Mouse (Mus musculus): Measurements from ENCODE around the gene D430019H16Rik. TPM values are rescaled to one million over a fixed set of nuclear protein-coding genes. Genes with fewer than 3 reads are reported as not detected.

Gene D430019H16Rik
- polyA plus RNA-seq, 1 experiment from 2014 or later, result 1.4 TPM

DNA sequence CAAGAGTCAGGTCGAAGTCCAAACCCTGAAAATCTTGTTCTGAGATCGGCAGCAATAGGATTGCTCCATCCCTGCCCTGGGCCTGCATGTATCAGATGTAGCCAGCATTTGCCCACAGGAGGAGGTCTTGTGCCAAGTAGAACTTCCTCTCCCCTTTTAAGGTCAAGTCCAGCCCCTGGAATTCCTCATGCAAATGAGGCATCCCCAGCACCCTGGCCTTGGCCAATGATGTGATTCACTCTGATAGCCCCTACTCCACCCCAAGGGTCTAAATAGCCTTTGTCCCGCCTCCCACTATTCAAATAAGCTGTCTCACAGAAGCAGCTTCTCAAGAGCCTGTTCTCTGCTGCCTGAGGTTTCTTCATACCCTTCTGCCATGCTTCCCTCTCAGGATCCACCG is 81.2 kb downstream of the D430019H16Rik start:
- Histone ChIP-seq H3K4me3 (ENCODE audit: low read depth, low read length) (no peak overlapping the region), H3K27me3 (ENCODE audit: control insufficient read depth, insufficient read depth, low read length) (no peaks in the 10 kb centered on the region; the same call in 1 of the 2 replicates), H3K4me2 (no peak overlapping the region), H3K9ac (ENCODE audit: low read depth, low read length) (no peak overlapping the region), H3K9me3 (replicated peaks; ENCODE audit: control insufficient read depth, low read length) (no peaks in the 10 kb centered on the region; the same call in 1 of the 2 replicates), H3K4me1 (ENCODE audit: control insufficient read depth, insufficient read depth, low read length) (peaks cover 6% of the 10 kb centered on the region; the same call in 1 of the 2 replicates), H3K36me3 (ENCODE audit: control insufficient read depth, insufficient read depth, low read length) (no peaks in the 10 kb centered on the region), H3K27ac (ENCODE audit: low read depth, low read length) (no peak overlapping the region)
- ATAC-seq (replicated peaks; ENCODE audit: insufficient number of reproducible peaks, low FRiP score, low TSS enrichment), result no peak
- WGBS (ENCODE audit: insufficient replicate concordance), result 78% methylated on average over 4 of the region's 4 CpGs

DNA sequence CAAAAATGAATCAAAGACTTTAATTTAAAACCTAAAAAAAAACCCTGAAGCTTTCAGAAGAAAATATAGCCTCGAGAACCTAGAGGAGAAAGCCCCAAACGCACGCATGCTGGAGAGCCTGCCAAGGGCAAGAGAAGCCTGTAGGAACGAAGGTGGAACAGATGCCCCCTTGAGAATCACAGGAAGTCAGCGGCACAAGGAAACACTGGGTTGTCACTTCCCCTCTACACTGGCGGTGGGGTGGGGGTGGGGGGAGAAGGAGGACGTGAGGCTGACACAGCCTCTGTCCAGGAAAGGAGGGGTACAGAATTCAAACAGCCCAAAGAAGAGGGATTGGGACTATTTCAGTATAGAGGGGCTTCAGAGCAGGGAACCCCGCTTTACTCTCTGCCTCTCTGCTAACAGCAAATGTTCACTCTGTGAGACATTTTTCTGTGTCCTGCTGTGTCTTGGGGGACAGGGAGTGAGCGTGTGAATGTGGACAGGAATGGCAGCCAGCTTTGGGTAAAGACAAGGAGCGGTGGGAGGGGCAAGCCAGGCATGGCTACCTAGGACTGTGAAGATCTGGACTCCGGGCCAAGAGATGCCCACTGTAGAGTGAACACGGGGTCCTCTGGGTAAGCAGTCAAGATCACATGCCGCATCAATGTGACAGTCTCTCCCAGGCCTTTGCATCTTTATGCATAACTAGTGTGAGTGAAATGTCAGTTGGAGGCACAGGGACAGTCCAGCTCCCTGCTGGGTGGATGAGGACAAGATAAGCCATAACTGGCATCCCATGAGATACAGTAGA is 82.5 kb downstream of the D430019H16Rik start:
- ATAC-seq (replicated peaks; ENCODE audit: insufficient number of reproducible peaks, low FRiP score, low TSS enrichment), result no peak
- Histone ChIP-seq H3K4me2 (no peak overlapping the region), H3K9ac (ENCODE audit: low read depth, low read length) (no peak overlapping the region), H3K27me3 (ENCODE audit: control insufficient read depth, insufficient read depth, low read length) (no peaks in the 10 kb centered on the region; the same call in 1 of the 2 replicates), H3K36me3 (ENCODE audit: control insufficient read depth, insufficient read depth, low read length) (no peaks in the 10 kb centered on the region), H3K27ac (ENCODE audit: low read depth, low read length) (no peak overlapping the region), H3K4me3 (ENCODE audit: low read depth, low read length) (no peak overlapping the region), H3K9me3 (replicated peaks; ENCODE audit: control insufficient read depth, low read length) (no peaks in the 10 kb centered on the region; the same call in 1 of the 2 replicates), H3K4me1 (ENCODE audit: control insufficient read depth, insufficient read depth, low read length) (peaks cover 6% of the 10 kb centered on the region; the same call in 1 of the 2 replicates)
- 65% methylated on average over 13 of the region's 13 CpGs for WGBS (ENCODE audit: insufficient replicate concordance)

DNA sequence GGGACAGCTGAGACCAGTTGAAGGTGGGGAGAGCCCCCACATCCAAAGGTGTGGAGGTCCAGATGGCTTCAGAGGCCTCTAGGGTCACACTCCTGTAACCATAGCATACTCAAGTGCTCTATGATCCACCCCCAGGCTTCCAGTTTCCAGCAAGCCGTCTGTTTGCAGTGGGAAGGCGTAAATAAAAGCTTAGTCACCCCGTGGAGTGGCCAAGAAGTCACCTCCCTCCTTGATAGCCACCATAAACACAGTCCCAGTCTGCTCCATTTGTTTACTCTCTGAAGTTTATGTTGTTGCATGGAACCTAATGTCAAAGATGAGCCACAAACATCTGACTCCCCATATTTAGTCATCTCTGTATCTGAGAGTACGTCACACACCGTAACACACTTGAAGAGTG is 83.5 kb downstream of the D430019H16Rik start:
- Histone ChIP-seq H3K27ac (ENCODE audit: low read depth, low read length) (no peak overlapping the region), H3K9ac (ENCODE audit: low read depth, low read length) (no peak overlapping the region), H3K4me1 (ENCODE audit: control insufficient read depth, insufficient read depth, low read length) (peaks cover 6% of the 10 kb centered on the region; the same call in 1 of the 2 replicates), H3K9me3 (replicated peaks; ENCODE audit: control insufficient read depth, low read length) (no peaks in the 10 kb centered on the region; the same call in 1 of the 2 replicates), H3K4me3 (ENCODE audit: low read depth, low read length) (no peak overlapping the region), H3K4me2 (no peak overlapping the region), H3K36me3 (ENCODE audit: control insufficient read depth, insufficient read depth, low read length) (no peaks in the 10 kb centered on the region), H3K27me3 (ENCODE audit: control insufficient read depth, insufficient read depth, low read length) (no peaks in the 10 kb centered on the region; the same call in 1 of the 2 replicates)
- WGBS (ENCODE audit: insufficient replicate concordance), result 64% methylated on average over 5 of the region's 5 CpGs
- ATAC-seq (replicated peaks; ENCODE audit: insufficient number of reproducible peaks, low FRiP score, low TSS enrichment), result no peak

DNA sequence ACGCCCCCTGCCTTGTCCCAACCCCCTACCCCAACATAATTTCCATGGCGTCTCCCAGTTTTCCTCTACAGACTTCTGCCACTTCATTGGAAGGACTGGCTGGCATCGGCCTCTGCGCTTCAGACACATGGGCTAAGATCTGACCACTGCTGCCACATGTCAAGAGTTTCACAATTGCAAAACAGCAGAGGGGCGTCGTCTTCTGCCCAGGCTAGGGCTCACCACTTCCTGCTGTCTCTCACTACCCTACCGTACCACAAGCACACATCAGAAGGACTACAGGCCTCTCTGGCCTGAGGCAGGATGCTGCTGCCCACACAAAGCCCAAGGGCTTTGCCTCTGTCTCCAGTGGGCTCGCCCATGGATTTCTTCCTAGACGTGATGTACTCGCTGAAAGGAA is 86.0 kb downstream of the D430019H16Rik start:
- H3K9me3 ChIP-seq (replicated peaks; ENCODE audit: control insufficient read depth, low read length), result no peaks in the 10 kb centered on the region; the same call in 1 of the 2 replicates
- no peak overlapping the region for H3K4me2 ChIP-seq
- H3K4me1 ChIP-seq (ENCODE audit: control insufficient read depth, insufficient read depth, low read length), result peaks cover 7% of the 10 kb centered on the region
- no peak for ATAC-seq (replicated peaks; ENCODE audit: insufficient number of reproducible peaks, low FRiP score, low TSS enrichment)
- no peak overlapping the region for H3K9ac ChIP-seq (ENCODE audit: low read depth, low read length)
- H3K36me3 ChIP-seq (ENCODE audit: control insufficient read depth, insufficient read depth, low read length), result no peaks in the 10 kb centered on the region
- H3K4me3 ChIP-seq (ENCODE audit: low read depth, low read length), result no peak overlapping the region
- WGBS (ENCODE audit: insufficient replicate concordance), result 87% methylated on average over 10 of the region's 10 CpGs
- no peaks in the 10 kb centered on the region; the same call in 1 of the 2 replicates for H3K27me3 ChIP-seq (ENCODE audit: control insufficient read depth, insufficient read depth, low read length)
- no peak overlapping the region for H3K27ac ChIP-seq (ENCODE audit: low read depth, low read length)

DNA sequence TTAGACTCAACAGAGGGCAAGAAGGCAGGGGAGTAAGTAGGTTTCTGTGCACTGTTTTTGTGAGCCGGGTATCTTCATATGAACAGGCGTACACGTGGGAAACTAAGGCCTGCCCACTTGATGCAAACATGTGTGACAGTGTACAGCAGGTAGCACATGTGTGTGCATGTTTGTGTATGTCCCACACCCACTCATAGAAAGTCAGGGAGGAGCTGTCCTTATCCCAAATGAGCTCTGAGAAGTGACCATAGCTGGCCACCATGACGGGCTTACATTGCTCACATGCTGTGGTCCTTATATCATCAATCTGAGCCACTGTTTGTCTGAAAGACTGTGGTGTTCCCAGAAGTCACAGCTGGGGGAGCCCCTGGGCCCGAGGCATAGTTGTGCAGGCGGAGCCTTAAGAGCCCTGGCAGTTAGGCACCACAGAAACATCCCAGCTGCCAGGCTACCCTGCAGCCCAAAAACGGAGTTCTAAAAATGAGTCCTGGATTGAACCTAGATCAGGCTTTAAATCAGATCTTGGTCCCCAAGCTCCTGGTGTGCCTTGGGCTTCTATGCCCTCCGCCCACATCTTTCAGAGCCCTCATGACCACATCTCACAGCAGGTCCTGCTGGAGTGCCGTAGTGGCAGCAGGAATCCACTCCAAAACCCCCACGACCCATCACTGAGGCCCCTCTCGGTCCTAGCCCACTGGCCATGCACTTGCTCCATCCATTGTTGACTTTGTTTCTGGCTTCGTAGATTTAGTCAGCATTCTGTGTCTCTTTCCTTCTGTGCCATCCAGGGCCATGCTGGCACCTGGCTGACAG is 88.1 kb downstream of the D430019H16Rik start:
- H3K27ac ChIP-seq (ENCODE audit: low read depth, low read length), result no peak overlapping the region
- H3K9me3 ChIP-seq (replicated peaks; ENCODE audit: control insufficient read depth, low read length), result no peaks in the 10 kb centered on the region; the same call in 1 of the 2 replicates
- no peaks in the 10 kb centered on the region; the same call in 1 of the 2 replicates for H3K27me3 ChIP-seq (ENCODE audit: control insufficient read depth, insufficient read depth, low read length)
- no peak for ATAC-seq (replicated peaks; ENCODE audit: insufficient number of reproducible peaks, low FRiP score, low TSS enrichment)
- H3K9ac ChIP-seq (ENCODE audit: low read depth, low read length), result no peak overlapping the region
- no peak overlapping the region for H3K4me2 ChIP-seq
- peaks cover 16% of the 10 kb centered on the region for H3K4me1 ChIP-seq (ENCODE audit: control insufficient read depth, insufficient read depth, low read length)
- H3K36me3 ChIP-seq (ENCODE audit: control insufficient read depth, insufficient read depth, low read length), result no peaks in the 10 kb centered on the region
- H3K4me3 ChIP-seq (ENCODE audit: low read depth, low read length), result no peak overlapping the region
- 74% methylated on average over 12 of the region's 12 CpGs for WGBS (ENCODE audit: insufficient replicate concordance)

DNA sequence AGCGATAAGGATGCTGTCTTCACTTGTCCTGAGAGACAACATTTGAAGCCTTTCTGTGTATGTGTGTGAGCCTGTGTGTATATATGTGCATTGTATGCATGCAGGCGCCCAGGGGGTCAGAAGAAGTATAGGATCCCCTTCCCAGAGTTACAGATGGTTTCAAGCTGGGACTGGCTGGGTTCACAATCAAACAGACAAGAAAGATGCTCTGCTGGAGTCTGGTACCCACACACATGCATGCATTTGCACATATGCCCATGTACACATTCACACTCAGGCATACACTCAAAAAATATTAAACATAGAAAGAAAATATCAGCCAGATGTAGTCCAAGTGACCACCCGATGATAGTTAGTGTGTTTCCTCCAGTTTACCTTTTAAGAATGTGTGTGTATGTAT is 88.9 kb downstream of the D430019H16Rik start:
- WGBS (ENCODE audit: insufficient replicate concordance), result 76% methylated on average over 3 of the region's 3 CpGs
- Histone ChIP-seq H3K27me3 (ENCODE audit: control insufficient read depth, insufficient read depth, low read length) (no peaks in the 10 kb centered on the region; the same call in 1 of the 2 replicates), H3K4me2 (no peak overlapping the region), H3K27ac (ENCODE audit: low read depth, low read length) (no peak overlapping the region), H3K9me3 (replicated peaks; ENCODE audit: control insufficient read depth, low read length) (no peaks in the 10 kb centered on the region; the same call in 1 of the 2 replicates), H3K4me1 (ENCODE audit: control insufficient read depth, insufficient read depth, low read length) (peaks cover 16% of the 10 kb centered on the region), H3K4me3 (ENCODE audit: low read depth, low read length) (no peak overlapping the region), H3K9ac (ENCODE audit: low read depth, low read length) (no peak overlapping the region), H3K36me3 (ENCODE audit: control insufficient read depth, insufficient read depth, low read length) (no peaks in the 10 kb centered on the region)
- ATAC-seq (replicated peaks; ENCODE audit: insufficient number of reproducible peaks, low FRiP score, low TSS enrichment), result no peak

Other genes starting within 250 kb of the D430019H16Rik start
- not detected in 2 replicates for gene Tcl1, start 231.1 kb upstream of the D430019H16Rik start, polyA plus RNA-seq (2014; fragmentation: Nextera tagmentation; extraction: Ambion mirVana)
- 0.14 TPM in 1 of 2 replicates, not detected in the other for gene Tunar, start 120.0 kb upstream of the D430019H16Rik start, polyA plus RNA-seq (2014; fragmentation: Nextera tagmentation; extraction: Ambion mirVana)
- 0.42 and 0.69 TPM in 2 replicates for gene Bdkrb2, start 109.4 kb downstream of the D430019H16Rik start, polyA plus RNA-seq (2014; fragmentation: Nextera tagmentation; extraction: Ambion mirVana)
- not detected in 2 replicates for gene Bdkrb1, start 149.2 kb downstream of the D430019H16Rik start, polyA plus RNA-seq (2014; fragmentation: Nextera tagmentation; extraction: Ambion mirVana)
- gene Gskip, start 231.0 kb downstream of the D430019H16Rik start, polyA plus RNA-seq (2014; fragmentation: Nextera tagmentation; extraction: Ambion mirVana), result 27.4 and 27.7 TPM in 2 replicates
- 12.2 and 14.0 TPM in 2 replicates for gene Atg2b, start 231.4 kb downstream of the D430019H16Rik start, polyA plus RNA-seq (2014; fragmentation: Nextera tagmentation; extraction: Ambion mirVana)